Mouse (Mus musculus) forebrain, postnatal 0 days (tissue): ENCODE results near the gene Slc30a4. TPM values are rescaled to one million over a fixed set of nuclear protein-coding genes. Genes with fewer than 3 reads are reported as not detected.

ENCODE experiments used
- ATAC-seq: fragments of 200-750 bp; cut with Nextera tagmentation; 2 replicates; pipeline ENCODE4 v1.8.0; 2017; ENCODE audit warnings: mild to moderate bottlenecking, moderate library complexity
- DNase-seq: peaks from one replicate; pipeline ENCODE4 v3.0.0-alpha.2; 2015
- H3K27ac ChIP-seq: fragments of 300-500 bp; sonication (generic); 2 replicates; pipeline ENCODE4 v1.5.1; 2014; ENCODE audit warnings: low read depth, mild to moderate bottlenecking, antibody characterized with exemption, low read length, moderate library complexity, mixed read lengths
- H3K27me3 ChIP-seq: fragments of 300-500 bp; sonication (generic); 2 replicates; pipeline ENCODE4 v1.6.1; 2014; ENCODE audit warnings: mild to moderate bottlenecking, low read length, mixed read lengths; ENCODE audit not compliant: insufficient read depth
- H3K36me3 ChIP-seq: fragments of 300-500 bp; sonication (generic); 2 replicates; pipeline ENCODE4 v1.6.1; 2014; ENCODE audit warnings: mild to moderate bottlenecking, moderate library complexity; ENCODE audit not compliant: insufficient read depth
- H3K4me1 ChIP-seq: fragments of 300-500 bp; sonication (generic); 2 replicates; pipeline ENCODE4 v1.6.1; 2014; ENCODE audit warnings: antibody characterized with exemption; ENCODE audit not compliant: insufficient read depth
- H3K4me2 ChIP-seq: fragments of 300-500 bp; sonication (generic); 2 replicates; pipeline ENCODE4 v1.6.1; 2014; ENCODE audit warnings: low read depth, mild to moderate bottlenecking, moderate library complexity
- H3K4me3 ChIP-seq: fragments of 300-500 bp; sonication (generic); 2 replicates; pipeline ENCODE4 v1.5.1; 2014; ENCODE audit warnings: low read depth, low read length, mixed read lengths
- H3K9ac ChIP-seq: fragments of 300-500 bp; sonication (generic); 2 replicates; pipeline ENCODE4 v1.6.1; 2014; ENCODE audit warnings: mild to moderate bottlenecking
- H3K9me3 ChIP-seq: fragments of 300-500 bp; sonication (generic); 2 replicates; pipeline ENCODE4 v1.6.1; 2016; ENCODE audit warnings: low read length
- CTCF ChIP-seq: sonication (generic); IDR thresholded peaks from 2 replicates; pipeline ENCODE4 v1.5.1; 2016; ENCODE audit warnings: antibody characterized with exemption, control low read depth, low read depth
- WGBS: fragments of 180-500 bp; shearing (Covaris S2); extraction: QIAGEN DNeasy Blood & Tissue Kit; methylation state at CpG from one replicate; pipeline ENCODE4 v1.1.7; 2014; 5-methylcytosine and 5-hydroxymethylcytosine counted together
- polyA plus RNA-seq: library from polyadenylated mRNA; unstranded; fragments of >200 nt; fragmentation: Nextera tagmentation; extraction: Ambion mirVana; gene quantifications from 2 replicates; pipeline ENCODE4 v1.2.1, GENCODE M21; 2015
- total RNA-seq: library from RNA; depleted of rRNA; stranded (reverse); fragments of >200 nt; gene quantifications from 2 replicates; pipeline ENCODE4 v1.2.3, GENCODE M21; 2014

The Slc30a4 gene
- total and polyA plus RNA-seq, 2 experiments from 2014 or later = 8.7 to 53.9 TPM

DNA sequence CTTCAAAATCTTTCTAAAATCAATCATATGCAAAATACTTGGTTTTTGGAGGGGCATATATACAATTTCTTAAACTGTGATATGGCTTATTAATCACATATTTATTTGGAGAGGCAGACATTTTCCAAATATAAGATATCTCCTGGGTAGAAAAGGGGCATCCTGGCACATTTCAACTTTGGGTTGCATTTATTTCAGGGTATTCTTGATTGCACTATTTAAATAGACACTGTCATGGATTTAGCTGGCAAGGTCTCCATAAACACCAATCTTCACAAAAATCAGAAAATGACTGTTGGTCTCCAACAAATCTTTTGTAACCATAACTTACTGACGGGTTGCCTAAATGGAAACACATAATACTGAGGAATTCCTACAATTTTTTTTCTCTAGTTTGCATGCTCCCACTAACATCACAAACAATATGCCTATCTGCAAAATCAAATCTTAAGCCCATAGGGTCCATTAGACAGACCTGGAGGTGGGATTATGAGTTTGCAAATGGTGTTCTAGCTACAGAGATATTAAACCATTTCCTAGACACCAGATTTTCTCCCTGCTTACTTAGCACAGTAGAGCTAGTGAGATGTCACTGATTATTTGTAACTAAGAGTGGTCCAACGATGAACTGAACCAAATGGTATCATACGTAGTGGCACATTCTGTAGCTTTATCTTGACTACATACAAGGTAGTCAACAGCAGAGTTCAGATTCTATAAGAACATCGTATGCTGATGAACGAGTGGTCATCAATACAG, 20.9 kb downstream of the Slc30a4 start:
- no peak for ATAC-seq

DNA sequence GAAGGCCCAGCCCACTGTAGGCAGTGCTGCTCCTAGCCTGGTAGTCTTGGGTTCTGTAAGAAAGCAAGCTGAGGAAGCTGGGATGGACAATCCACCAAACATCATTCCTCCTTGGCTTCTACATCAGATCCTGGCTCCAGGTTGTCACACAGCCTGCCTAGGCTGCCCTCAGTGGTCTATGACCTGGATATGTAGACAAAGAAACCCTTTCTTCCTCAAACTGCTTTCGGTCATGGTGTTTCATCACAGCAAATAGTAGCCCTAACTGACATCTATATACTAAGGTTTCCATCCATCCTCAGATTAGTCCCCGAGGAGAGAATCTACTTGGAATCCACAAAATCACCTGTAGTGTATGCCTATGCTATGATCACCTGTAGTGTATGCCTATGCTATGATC, 27.3 kb downstream of the Slc30a4 start:
- no peaks in the 10 kb centered on the region for H3K36me3 ChIP-seq
- H3K9ac ChIP-seq = no peak overlapping the region
- H3K4me3 ChIP-seq = no peak overlapping the region
- 96% methylated on average over 2 of the region's 2 CpGs for WGBS
- no peak for TF ChIP-seq CTCF
- no peak for ATAC-seq
- no peaks in the 10 kb centered on the region for H3K27me3 ChIP-seq
- no peaks in the 10 kb centered on the region for H3K9me3 ChIP-seq
- H3K4me2 ChIP-seq = no peak overlapping the region
- no peak overlapping the region for H3K27ac ChIP-seq
- H3K4me1 ChIP-seq = no peaks in the 10 kb centered on the region
- DNase-seq = no peak

More for the DNA sequence above, 20.9 kb downstream of the Slc30a4 start:
- no peaks in the 10 kb centered on the region for H3K4me1 ChIP-seq
- no peak overlapping the region for H3K4me2 ChIP-seq
- no peak for DNase-seq
- no peak overlapping the region for H3K27ac ChIP-seq
- H3K36me3 ChIP-seq = no peaks in the 10 kb centered on the region
- H3K9ac ChIP-seq = no peak overlapping the region
- peaks cover 11% of the 10 kb centered on the region for H3K9me3 ChIP-seq
- H3K4me3 ChIP-seq = no peak overlapping the region
- no peaks in the 10 kb centered on the region for H3K27me3 ChIP-seq
- 90% methylated on average over 5 of the region's 5 CpGs for WGBS
- no peak for TF ChIP-seq CTCF

DNA sequence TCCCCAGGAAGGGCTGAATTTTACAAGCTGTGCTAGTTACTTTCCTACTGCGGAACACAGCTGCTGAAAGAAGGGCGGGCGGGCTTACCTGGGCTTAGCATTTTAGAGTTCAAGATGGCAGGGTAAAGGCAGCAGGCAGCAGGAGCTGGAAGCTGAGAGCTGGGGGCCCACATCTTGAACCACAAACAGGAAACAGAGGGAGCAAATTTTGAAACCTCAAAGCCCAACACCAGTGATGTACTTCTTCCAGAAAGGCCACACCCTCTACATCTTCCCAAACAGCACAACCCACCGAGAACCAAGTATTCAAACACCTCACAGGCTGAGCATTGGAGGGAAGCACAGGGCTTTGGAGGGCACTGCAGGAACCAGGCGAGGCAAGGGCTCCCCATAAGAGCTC, 29.6 kb downstream of the Slc30a4 start:
- H3K36me3 ChIP-seq = no peaks in the 10 kb centered on the region
- H3K4me3 ChIP-seq = no peak overlapping the region
- no peak overlapping the region for H3K9ac ChIP-seq
- H3K27ac ChIP-seq = no peak overlapping the region
- no peak for TF ChIP-seq CTCF
- no peak for ATAC-seq
- 76% methylated on average over 5 of the region's 5 CpGs for WGBS
- DNase-seq = no peak
- H3K4me2 ChIP-seq = no peak overlapping the region
- H3K4me1 ChIP-seq = no peaks in the 10 kb centered on the region
- no peaks in the 10 kb centered on the region for H3K27me3 ChIP-seq
- no peaks in the 10 kb centered on the region for H3K9me3 ChIP-seq

GRCm38 (mm10) chr2:122671714-122672113, 30.7 kb downstream of the Slc30a4 start:
- TF ChIP-seq CTCF = no peak
- WGBS = 63% methylated on average over 5 of the region's 5 CpGs
- H3K9ac ChIP-seq = no peak overlapping the region
- H3K4me3 ChIP-seq = no peak overlapping the region
- no peaks in the 10 kb centered on the region for H3K9me3 ChIP-seq
- DNase-seq (no peak), ATAC-seq (no peak)
- no peaks in the 10 kb centered on the region for H3K36me3 ChIP-seq
- H3K4me1 ChIP-seq = no peaks in the 10 kb centered on the region
- H3K27me3 ChIP-seq = no peaks in the 10 kb centered on the region
- no peak overlapping the region for H3K4me2 ChIP-seq
- H3K27ac ChIP-seq = no peak overlapping the region

DNA sequence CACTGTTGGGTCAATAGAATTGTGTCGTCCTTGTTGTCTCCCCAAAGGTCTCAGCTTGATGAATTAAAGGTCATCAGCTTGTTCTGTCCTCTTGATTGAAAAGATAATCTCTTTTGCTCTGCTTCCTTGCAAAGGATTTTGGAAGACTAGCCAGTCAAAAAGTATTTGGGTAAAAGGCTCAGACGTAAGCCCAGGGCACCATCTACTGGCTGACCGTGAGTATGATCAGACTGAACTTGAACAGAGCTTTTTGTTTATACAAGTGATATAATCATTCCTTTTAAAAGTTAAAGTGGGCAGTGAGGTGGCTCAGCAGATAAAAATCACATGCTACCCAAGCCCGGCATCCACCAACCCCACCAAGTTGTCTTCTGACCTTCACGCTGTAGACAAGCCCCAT, 34.6 kb downstream of the Slc30a4 start:
- Histone ChIP-seq H3K4me1 (no peaks in the 10 kb centered on the region), H3K36me3 (no peaks in the 10 kb centered on the region), H3K9ac (no peak overlapping the region), H3K4me2 (no peak overlapping the region), H3K4me3 (no peak overlapping the region), H3K27ac (no peak overlapping the region), H3K9me3 (no peaks in the 10 kb centered on the region), H3K27me3 (no peaks in the 10 kb centered on the region)
- DNase-seq = peak; percentile 68
- 43% methylated on average over 5 of the region's 5 CpGs for WGBS
- 0 out of 2 replicates have a peak, but pooled peaks have one; percentile 34 for ATAC-seq
- peak; percentile 71 for TF ChIP-seq CTCF

- no peak for DNase-seq
- no peaks in the 10 kb centered on the region for H3K36me3 ChIP-seq
- H3K9ac ChIP-seq = no peak overlapping the region
- H3K9me3 ChIP-seq = no peaks in the 10 kb centered on the region
- H3K27me3 ChIP-seq = no peaks in the 10 kb centered on the region
- TF ChIP-seq CTCF = peak; percentile 57
- H3K4me3 ChIP-seq = no peak overlapping the region
- 44% methylated on average over 12 of the region's 12 CpGs for WGBS
- no peak overlapping the region for H3K27ac ChIP-seq
- no peaks in the 10 kb centered on the region for H3K4me1 ChIP-seq
- no peak overlapping the region for H3K4me2 ChIP-seq
- ATAC-seq = no peak
Observed at GRCm38 (mm10) chr2:122665973-122666875, 36.2 kb downstream of the Slc30a4 start.
